Comparison of ENCODE assay signal across 21 mouse cellular contexts in genomic region chr1:62636906-62637673, GRCm38 (mm10).
A peak's percentile ranks its signal among the peaks of the same experiment; 100 is the strongest.
DNase-seq lines count a peak whose midpoint lies in the region; ATAC-seq and TF ChIP-seq lines count a peak whose summit lies in the region.
"Had no signal": no experiment of that assay in that cellular context is flagged by ENCODE, and none has a peak within 500 bp of the region (broad histone marks: within the 10 kb centered on the region; RNA-seq: fewer than 3 reads in every experiment).

No protein-coding gene starts in this region.

- DNase-seq in kidney, adult 8-10 months, result no peak
- no peak for DNase-seq in embryonic facial prominence, embryonic 10.5 days (ENCODE audit: low spot score)
- peak; percentile 17 for DNase-seq in stomach, postnatal 0 days (ENCODE audit: low spot score)
- no peak for DNase-seq in layer of hippocampus, adult 2 months (ENCODE audit: low spot score in 2 of 2)
- DNase-seq: adrenal gland, adult 8-10 months; B cell, adult 2 months; cerebellum, adult 8-10 months; cerebellum, postnatal 25 days; kidney, adult 9 months; lung, embryonic 14.5 days; lung, postnatal 14 days; right cerebral cortex, postnatal 4 days had no signal

- H3K4me3 ChIP-seq in kidney, embryonic 15.5 days (replicated peaks), result no peak overlapping the region
- H3K4me3 ChIP-seq in embryonic facial prominence, embryonic 10.5 days, result no peak overlapping the region
- no peak overlapping the region for H3K4me3 ChIP-seq in intestine, embryonic 16.5 days (ENCODE audit: low read length)
- no peak overlapping the region for H3K4me3 ChIP-seq in stomach, postnatal 0 days (ENCODE audit: low read depth, low read length)
- H3K4me3 ChIP-seq in layer of hippocampus, adult 2 months, result no peak overlapping the region
- H3K4me3 ChIP-seq: heart, embryonic 15.5 days; hindbrain, embryonic 13.5 days; left cerebral cortex, adult 2 months; limb, embryonic 12.5 days; liver, embryonic 15.5 days had no signal

- WGBS in kidney, embryonic 15.5 days, result 95% methylated on average over 6 of the region's 6 CpGs
- 91% methylated on average over 6 of the region's 6 CpGs for WGBS in embryonic facial prominence, embryonic 10.5 days
- WGBS in intestine, embryonic 16.5 days, result 73% methylated on average over 6 of the region's 6 CpGs
- 81% methylated on average over 6 of the region's 6 CpGs for WGBS in stomach, postnatal 0 days

- no peak overlapping the region for H3K9ac ChIP-seq in kidney, embryonic 15.5 days
- H3K9ac ChIP-seq in intestine, embryonic 16.5 days (ENCODE audit: low read depth, low read length), result no peak overlapping the region
- H3K9ac ChIP-seq in stomach, postnatal 0 days (ENCODE audit: low read length), result no peak overlapping the region
- H3K9ac ChIP-seq: heart, embryonic 15.5 days; hindbrain, embryonic 13.5 days; limb, embryonic 12.5 days; liver, embryonic 15.5 days; lung, embryonic 14.5 days had no signal

- no peaks in the 10 kb centered on the region for H3K36me3 ChIP-seq in kidney, embryonic 15.5 days
- H3K36me3 ChIP-seq in embryonic facial prominence, embryonic 10.5 days (replicated peaks), result no peaks in the 10 kb centered on the region
- H3K36me3 ChIP-seq in intestine, embryonic 16.5 days (ENCODE audit: control insufficient read depth, insufficient read depth, low read length), result no peaks in the 10 kb centered on the region
- H3K36me3 ChIP-seq in stomach, postnatal 0 days (ENCODE audit: control insufficient read depth, insufficient read depth, low read length), result no peaks in the 10 kb centered on the region
- H3K36me3 ChIP-seq: heart, embryonic 15.5 days; hindbrain, embryonic 13.5 days; limb, embryonic 12.5 days; liver, embryonic 15.5 days had no signal

- H3K4me1 ChIP-seq in kidney, embryonic 15.5 days, result peaks cover 11% of the 10 kb centered on the region; the same call in 1 of the 2 replicates
- H3K4me1 ChIP-seq in embryonic facial prominence, embryonic 10.5 days, result peaks cover 28% of the 10 kb centered on the region
- H3K4me1 ChIP-seq in intestine, embryonic 16.5 days (ENCODE audit: control insufficient read depth, insufficient read depth, low read length), result peaks cover 10% of the 10 kb centered on the region; the same call in 1 of the 2 replicates
- no peaks in the 10 kb centered on the region for H3K4me1 ChIP-seq in stomach, postnatal 0 days (replicated peaks; ENCODE audit: control insufficient read depth, insufficient read depth)
- H3K4me1 ChIP-seq: liver, embryonic 15.5 days had no signal

- TF ChIP-seq EP300 in stomach, postnatal 0 days (optimal IDR thresholded peaks at IDR 0.05), result no peak

- ATAC-seq in kidney, embryonic 15.5 days (replicated peaks; ENCODE audit: low FRiP score), result peak; percentile 43; the same call in 1 of the 2 replicates
- ATAC-seq in intestine, embryonic 16.5 days, result peak; percentile 93
- ATAC-seq in stomach, postnatal 0 days (ENCODE audit: low FRiP score, low TSS enrichment), result peak; percentile 78
- ATAC-seq: forebrain, embryonic 14.5 days; midbrain, embryonic 16.5 days had no signal

- H3K9me3 ChIP-seq in kidney, embryonic 15.5 days (replicated peaks), result no peaks in the 10 kb centered on the region
- no peaks in the 10 kb centered on the region for H3K9me3 ChIP-seq in embryonic facial prominence, embryonic 10.5 days
- H3K9me3 ChIP-seq in intestine, embryonic 16.5 days (ENCODE audit: control insufficient read depth, low read length), result no peaks in the 10 kb centered on the region
- no peaks in the 10 kb centered on the region for H3K9me3 ChIP-seq in stomach, postnatal 0 days (ENCODE audit: control insufficient read depth, low read length)
- H3K9me3 ChIP-seq: heart, embryonic 15.5 days; hindbrain, embryonic 13.5 days; limb, embryonic 12.5 days; liver, embryonic 15.5 days had no signal

- no peak overlapping the region for H3K4me2 ChIP-seq in kidney, embryonic 15.5 days
- H3K4me2 ChIP-seq in intestine, embryonic 16.5 days (ENCODE audit: low read depth, low read length), result no peak overlapping the region
- H3K4me2 ChIP-seq in stomach, postnatal 0 days (replicated peaks; ENCODE audit: low read depth), result no peak overlapping the region
- H3K4me2 ChIP-seq: heart, embryonic 15.5 days; hindbrain, embryonic 13.5 days; limb, embryonic 12.5 days; liver, embryonic 15.5 days; lung, embryonic 14.5 days had no signal

- no peaks in the 10 kb centered on the region for H3K27me3 ChIP-seq in kidney, embryonic 15.5 days
- no peaks in the 10 kb centered on the region for H3K27me3 ChIP-seq in embryonic facial prominence, embryonic 10.5 days (replicated peaks; ENCODE audit: low read depth, poor library complexity, severe bottlenecking)
- no peaks in the 10 kb centered on the region for H3K27me3 ChIP-seq in intestine, embryonic 16.5 days (replicated peaks; ENCODE audit: control insufficient read depth, insufficient read depth, low read length)
- H3K27me3 ChIP-seq in stomach, postnatal 0 days (ENCODE audit: control insufficient read depth, insufficient read depth, low read length), result no peaks in the 10 kb centered on the region
- H3K27me3 ChIP-seq: heart, embryonic 15.5 days; hindbrain, embryonic 13.5 days; liver, embryonic 15.5 days had no signal

- no peak overlapping the region for H3K27ac ChIP-seq in kidney, embryonic 15.5 days
- peak overlapping the region; percentile 12; the same call in 1 of the 2 replicates for H3K27ac ChIP-seq in embryonic facial prominence, embryonic 10.5 days (replicated peaks)
- H3K27ac ChIP-seq in intestine, embryonic 16.5 days (ENCODE audit: low read length), result peak overlapping the region; percentile 39; the same call in 1 of the 2 replicates
- no peak overlapping the region for H3K27ac ChIP-seq in stomach, postnatal 0 days (replicated peaks)
- H3K27ac ChIP-seq in layer of hippocampus, adult 2 months, result no peak overlapping the region
- H3K27ac ChIP-seq: heart, embryonic 15.5 days; hindbrain, embryonic 13.5 days; left cerebral cortex, adult 2 months; limb, embryonic 12.5 days; liver, embryonic 15.5 days had no signal

- no peak for TF ChIP-seq CTCF in stomach, postnatal 0 days (IDR thresholded peaks at IDR 0.05; ENCODE audit: low read depth)
- TF ChIP-seq CTCF in layer of hippocampus, adult 2 months (conservative IDR thresholded peaks at IDR 0.05), result no peak

Comparison
In these comparisons a context has a peak if more than half of its experiments do, and no peak if none do; other contexts are left out.
1. ATAC-seq: peak in every context shown above with its lines; median percentile 93 in intestine, embryonic 16.5 days; 78 in stomach, postnatal 0 days; 43 in kidney, embryonic 15.5 days.
2. H3K27ac ChIP-seq: peak in embryonic facial prominence, embryonic 10.5 days (single experiment) and intestine, embryonic 16.5 days (single experiment); none in kidney, embryonic 15.5 days (single experiment), stomach, postnatal 0 days (single experiment) and layer of hippocampus, adult 2 months (single experiment).